Mouse (Mus musculus): ENCODE data around the gene P3h1. TPM values are rescaled to one million over a fixed set of nuclear protein-coding genes. Genes with fewer than 3 reads are reported as not detected.
A peak's percentile ranks its signal among the peaks of the same experiment; 100 is the strongest.
"Not testable (repeated sequence)": the region's sequence is repeated elsewhere in the genome, so short reads cannot be mapped to it uniquely, and the experiment has no call there.

P3h1 gene
- polyA plus RNA-seq, 1 experiment from 2014 or later: 8.3 TPM

- H3K27me3 ChIP-seq: no peaks in the 10 kb centered on the region
- H3K4me1 ChIP-seq: peaks cover 7% of the 10 kb centered on the region
- WGBS: 88% methylated on average over 15 of the region's 15 CpGs
- H3K36me3 ChIP-seq: no peaks in the 10 kb centered on the region
- no peak for ATAC-seq (replicated peaks)
- H3K27ac ChIP-seq (replicated peaks): no peak overlapping the region
- H3K4me2 ChIP-seq (replicated peaks): no peak overlapping the region
- no peaks in the 10 kb centered on the region for H3K9me3 ChIP-seq
- no peak overlapping the region for H3K9ac ChIP-seq (replicated peaks)
- no peak overlapping the region for H3K4me3 ChIP-seq
Measured at GRCm38 (mm10) chr4:119259344-119260254, 26.9 kb downstream of the P3h1 start.

GRCm38 (mm10) chr4:119261087-119261713 is 28.5 kb downstream of the P3h1 start:
- Histone ChIP-seq H3K4me1 (no peaks in the 10 kb centered on the region), H3K27me3 (no peaks in the 10 kb centered on the region)
- ATAC-seq (replicated peaks): no peak

GRCm38 (mm10) chr4:119262483-119262882 is 29.8 kb downstream of the P3h1 start:
- H3K9me3 ChIP-seq: no peaks in the 10 kb centered on the region
- ATAC-seq (replicated peaks): no peak
- 93% methylated on average over 5 of the region's 5 CpGs for WGBS
- no peaks in the 10 kb centered on the region for H3K4me1 ChIP-seq
- H3K4me3 ChIP-seq: no peak overlapping the region
- H3K27ac ChIP-seq (replicated peaks): no peak overlapping the region
- H3K9ac ChIP-seq (replicated peaks): no peak overlapping the region
- H3K4me2 ChIP-seq (replicated peaks): no peak overlapping the region
- no peaks in the 10 kb centered on the region for H3K27me3 ChIP-seq
- H3K36me3 ChIP-seq: no peaks in the 10 kb centered on the region

More at GRCm38 (mm10) chr4:119261087-119261713, 28.5 kb downstream of the P3h1 start:
- 69% methylated on average over 7 of the region's 7 CpGs for WGBS
- H3K9me3 ChIP-seq: no peaks in the 10 kb centered on the region
- H3K36me3 ChIP-seq: no peaks in the 10 kb centered on the region
- no peak overlapping the region for H3K4me2 ChIP-seq (replicated peaks)
- H3K27ac ChIP-seq (replicated peaks): no peak overlapping the region
- H3K4me3 ChIP-seq: no peak overlapping the region
- H3K9ac ChIP-seq (replicated peaks): no peak overlapping the region

- H3K9me3 ChIP-seq: no peaks in the 10 kb centered on the region
- H3K27me3 ChIP-seq: no peaks in the 10 kb centered on the region
- H3K36me3 ChIP-seq: 0 out of 2 replicates have a peak, but pooled peaks cover 2% of the 10 kb centered on the region
- H3K27ac ChIP-seq (replicated peaks): no peak overlapping the region
- 78% methylated on average over 3 of the region's 3 CpGs for WGBS
- H3K4me3 ChIP-seq: no peak overlapping the region
- no peak for ATAC-seq (replicated peaks)
- no peak overlapping the region for H3K9ac ChIP-seq (replicated peaks)
- no peaks in the 10 kb centered on the region for H3K4me1 ChIP-seq
- H3K4me2 ChIP-seq (replicated peaks): no peak overlapping the region
Measured at GRCm38 (mm10) chr4:119263459-119263858, 30.7 kb downstream of the P3h1 start.

- no peak for ATAC-seq (replicated peaks)
- H3K4me3 ChIP-seq: no peak overlapping the region
- no peaks in the 10 kb centered on the region for H3K27me3 ChIP-seq
- H3K4me1 ChIP-seq: no peaks in the 10 kb centered on the region
- 79% methylated on average over 13 of the region's 13 CpGs for WGBS
- no peak overlapping the region for H3K4me2 ChIP-seq (replicated peaks)
- H3K9ac ChIP-seq (replicated peaks): no peak overlapping the region
- H3K9me3 ChIP-seq: no peaks in the 10 kb centered on the region
- no peak overlapping the region for H3K27ac ChIP-seq (replicated peaks)
- peaks cover 32% of the 10 kb centered on the region for H3K36me3 ChIP-seq
Measured at GRCm38 (mm10) chr4:119266606-119267005, 33.9 kb downstream of the P3h1 start.

GRCm38 (mm10) chr4:119274627-119275026 is 41.9 kb downstream of the P3h1 start:
- Histone ChIP-seq H3K27me3 (no peaks in the 10 kb centered on the region), H3K36me3 (peaks cover 94% of the 10 kb centered on the region), H3K27ac (replicated peaks) (no peak overlapping the region), H3K9me3 (no peaks in the 10 kb centered on the region), H3K4me3 (no peak overlapping the region), H3K4me2 (replicated peaks) (no peak overlapping the region), H3K4me1 (no peaks in the 10 kb centered on the region), H3K9ac (replicated peaks) (no peak overlapping the region)
- 86% methylated on average over 1 of the region's 1 CpGs for WGBS
- ATAC-seq (replicated peaks): no peak

- no peak overlapping the region; the same call in 1 of the 2 replicates for H3K27ac ChIP-seq (replicated peaks)
- H3K4me3 ChIP-seq: no peak overlapping the region
- no peak for ATAC-seq (replicated peaks)
- H3K9me3 ChIP-seq: no peaks in the 10 kb centered on the region
- H3K4me1 ChIP-seq: no peaks in the 10 kb centered on the region
- H3K36me3 ChIP-seq: peaks cover 94% of the 10 kb centered on the region
- H3K9ac ChIP-seq (replicated peaks): no peak overlapping the region
- WGBS: 84% methylated on average over 2 of the region's 2 CpGs
- no peak overlapping the region for H3K4me2 ChIP-seq (replicated peaks)
- H3K27me3 ChIP-seq: no peaks in the 10 kb centered on the region
Measured at GRCm38 (mm10) chr4:119275226-119275625, 42.5 kb downstream of the P3h1 start.

GRCm38 (mm10) chr4:119275726-119276125 is 43.0 kb downstream of the P3h1 start:
- no peaks in the 10 kb centered on the region for H3K9me3 ChIP-seq
- no peak overlapping the region for H3K4me3 ChIP-seq
- peaks cover 92% of the 10 kb centered on the region for H3K36me3 ChIP-seq
- no peak overlapping the region for H3K4me2 ChIP-seq (replicated peaks)
- H3K27me3 ChIP-seq: no peaks in the 10 kb centered on the region
- ATAC-seq (replicated peaks): no peak
- H3K4me1 ChIP-seq: no peaks in the 10 kb centered on the region
- 81% methylated on average over 2 of the region's 2 CpGs for WGBS
- no peak overlapping the region; the same call in 1 of the 2 replicates for H3K27ac ChIP-seq (replicated peaks)
- no peak overlapping the region for H3K9ac ChIP-seq (replicated peaks)

GRCm38 (mm10) chr4:119278784-119279183 is 46.1 kb downstream of the P3h1 start:
- not testable (repeated sequence) for H3K9me3 ChIP-seq; H3K4me2 ChIP-seq (replicated peaks); H3K27me3 ChIP-seq; H3K27ac ChIP-seq (replicated peaks); H3K4me3 ChIP-seq; H3K9ac ChIP-seq (replicated peaks); H3K4me1 ChIP-seq; ATAC-seq (replicated peaks)
- H3K36me3 ChIP-seq: peaks cover 90% of the 10 kb centered on the region
- WGBS: 88% methylated on average over 15 of the region's 15 CpGs

- Histone ChIP-seq H3K36me3 (peaks cover 59% of the 10 kb centered on the region), H3K4me1 (peaks cover 20% of the 10 kb centered on the region), H3K4me2 (replicated peaks) (no peak overlapping the region), H3K4me3 (no peak overlapping the region), H3K9me3 (no peaks in the 10 kb centered on the region), H3K27me3 (no peaks in the 10 kb centered on the region), H3K27ac (replicated peaks) (no peak overlapping the region), H3K9ac (replicated peaks) (no peak overlapping the region)
- no peak for ATAC-seq (replicated peaks)
- WGBS: 81% methylated on average over 1 of the region's 1 CpGs
Measured at GRCm38 (mm10) chr4:119284861-119285260, 52.1 kb downstream of the P3h1 start.

- peaks cover 57% of the 10 kb centered on the region for H3K36me3 ChIP-seq
- H3K27ac ChIP-seq (replicated peaks): no peak overlapping the region
- ATAC-seq (replicated peaks): no peak
- H3K9me3 ChIP-seq: no peaks in the 10 kb centered on the region
- no peaks in the 10 kb centered on the region for H3K27me3 ChIP-seq
- H3K4me3 ChIP-seq: no peak overlapping the region
- peaks cover 25% of the 10 kb centered on the region for H3K4me1 ChIP-seq
- H3K4me2 ChIP-seq (replicated peaks): no peak overlapping the region
- WGBS: 85% methylated on average over 2 of the region's 2 CpGs
- no peak overlapping the region for H3K9ac ChIP-seq (replicated peaks)
Measured at GRCm38 (mm10) chr4:119285336-119285735, 52.6 kb downstream of the P3h1 start.

- no peaks in the 10 kb centered on the region for H3K27me3 ChIP-seq
- peaks cover 16% of the 10 kb centered on the region for H3K36me3 ChIP-seq
- H3K9me3 ChIP-seq: no peaks in the 10 kb centered on the region
- ATAC-seq (replicated peaks): no peak
- peak overlapping the region; percentile 68 for H3K4me2 ChIP-seq (replicated peaks)
- peaks cover 53% of the 10 kb centered on the region for H3K4me1 ChIP-seq
- peak overlapping the region; percentile 90 for H3K9ac ChIP-seq (replicated peaks)
- H3K4me3 ChIP-seq: peak overlapping the region; percentile 70
- H3K27ac ChIP-seq (replicated peaks): no peak overlapping the region
- 63% methylated on average over 1 of the region's 1 CpGs for WGBS
Measured at GRCm38 (mm10) chr4:119291921-119292320, 59.2 kb downstream of the P3h1 start.
